Mouse (Mus musculus) bone marrow, adult 2 months (tissue): ENCODE measurements around the gene Pmpcb. TPM values are rescaled to one million over a fixed set of nuclear protein-coding genes. Genes with fewer than 3 reads are reported as not detected.
A peak's percentile ranks its signal among the peaks of the same experiment; 100 is the strongest.

Source experiments
- H3K27ac ChIP-seq: fragments of 200-500 bp; 2 replicates; pipeline ENCODE4 v1.5.1; 2012; ENCODE audit warnings: low read depth, mild to moderate bottlenecking, control low read depth, inconsistent platforms, low read length; ENCODE audit not compliant: control insufficient read depth, poor library complexity, insufficient read depth
- H3K4me1 ChIP-seq: fragments of 200-500 bp; 2 replicates; pipeline ENCODE4 v1.6.1; 2011; ENCODE audit warnings: low read length; ENCODE audit not compliant: control insufficient read depth, insufficient read depth
- H3K4me3 ChIP-seq: fragments of 200-500 bp; replicated peaks from 2 replicates; pipeline ENCODE3; 2011; ENCODE audit warnings: mild to moderate bottlenecking, low read depth, low read length, control low read depth; ENCODE audit not compliant: control insufficient read depth
- CTCF ChIP-seq: fragments of 200-500 bp; IDR thresholded peaks from 2 replicates; pipeline ENCODE4 v1.5.1; 2011; ENCODE audit warnings: low read length, control low read depth; ENCODE audit not compliant: control insufficient read depth, insufficient read depth
- POLR2A ChIP-seq: fragments of 200-500 bp; IDR thresholded peaks from 2 replicates; pipeline ENCODE4 v1.6.1; 2011; ENCODE audit warnings: low read depth, mild to moderate bottlenecking, control low read depth, low read length, borderline replicate concordance; ENCODE audit not compliant: control insufficient read depth
- WGBS: fragments of 180-500 bp; shearing (Covaris S2); methylation state at CpG from one replicate; pipeline ENCODE4 v1.1.7; 2018; 5-methylcytosine and 5-hydroxymethylcytosine counted together
- polyA plus RNA-seq: library from polyadenylated mRNA; stranded (reverse); fragments of >200 nt; gene quantifications from 2 replicates; pipeline ENCODE4 v1.2.4, GENCODE M21; 2011; ENCODE audit warnings: low replicate concordance; ENCODE audit not compliant: missing spikeins, insufficient read depth, insufficient read length

Pmpcb gene
- polyA plus RNA-seq, 1 experiment: 59.8 TPM

- TF ChIP-seq CTCF (no peak), POLR2A (no peak)
- Histone ChIP-seq H3K27ac (no peak overlapping the region), H3K4me3 (no peak overlapping the region), H3K4me1 (peaks cover 4% of the 10 kb centered on the region; the same call in 1 of the 2 replicates)
- 82% methylated on average over 11 of the region's 11 CpGs for WGBS
These were observed 895 bp upstream of the Pmpcb start for GRCm38 (mm10) chr5:21736046-21736445.

GRCm38 (mm10) chr5:21737620-21738019, 679 bp downstream of the Pmpcb start:
- 8% methylated on average over 10 of the region's 10 CpGs for WGBS
- TF ChIP-seq CTCF (no peak), POLR2A (no peak)
- Histone ChIP-seq H3K27ac (no peak overlapping the region), H3K4me3 (peak overlapping the region; percentile 89), H3K4me1 (peaks cover 4% of the 10 kb centered on the region; the same call in 1 of the 2 replicates)

DNA sequence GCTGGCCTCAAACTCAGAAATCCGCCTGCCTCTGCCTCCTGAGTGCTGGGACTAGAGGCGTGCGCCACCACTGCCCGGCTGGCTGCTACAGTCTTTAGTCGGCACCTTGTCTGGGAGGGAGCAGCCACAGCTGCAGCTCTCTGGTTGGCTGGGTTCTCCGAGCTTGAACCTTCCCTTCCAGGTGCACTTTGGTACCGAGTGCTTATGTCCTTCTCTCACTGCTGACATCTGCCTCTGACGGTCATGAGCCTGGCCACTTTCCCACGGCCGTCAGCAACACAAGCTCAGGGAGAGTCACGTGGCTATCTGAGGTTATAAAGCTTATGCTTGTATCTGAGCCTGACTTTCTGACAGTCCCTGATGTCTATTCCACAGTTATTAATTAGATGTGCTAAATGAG, 2.2 kb downstream of the Pmpcb start:
- TF ChIP-seq CTCF (no peak), POLR2A (no peak)
- Histone ChIP-seq H3K27ac (no peak overlapping the region), H3K4me3 (no peak overlapping the region), H3K4me1 (peaks cover 4% of the 10 kb centered on the region; the same call in 1 of the 2 replicates)
- 90% methylated on average over 11 of the region's 11 CpGs for WGBS

DNA sequence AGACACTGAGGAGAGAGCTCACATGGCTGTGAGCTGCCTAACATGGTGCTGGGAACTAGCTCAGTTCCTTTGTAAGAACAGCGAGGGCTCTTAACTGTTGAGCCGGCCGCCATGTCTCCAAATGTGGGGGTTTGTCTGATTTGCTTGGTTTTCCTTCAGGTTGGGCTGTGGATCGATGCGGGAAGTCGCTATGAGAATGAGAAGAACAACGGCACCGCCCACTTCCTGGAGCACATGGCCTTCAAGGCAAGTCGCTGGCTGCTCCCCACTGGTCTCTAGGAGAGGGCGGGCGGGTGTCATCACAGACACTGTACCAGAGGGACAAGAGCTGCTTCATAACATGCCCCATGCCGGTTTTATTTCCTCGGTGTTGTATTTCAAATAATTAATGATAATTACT, 2.9 kb downstream of the Pmpcb start:
- 83% methylated on average over 13 of the region's 13 CpGs for WGBS
- Histone ChIP-seq H3K4me3 (no peak overlapping the region), H3K4me1 (peaks cover 4% of the 10 kb centered on the region; the same call in 1 of the 2 replicates), H3K27ac (no peak overlapping the region)
- TF ChIP-seq CTCF (no peak), POLR2A (no peak)

DNA sequence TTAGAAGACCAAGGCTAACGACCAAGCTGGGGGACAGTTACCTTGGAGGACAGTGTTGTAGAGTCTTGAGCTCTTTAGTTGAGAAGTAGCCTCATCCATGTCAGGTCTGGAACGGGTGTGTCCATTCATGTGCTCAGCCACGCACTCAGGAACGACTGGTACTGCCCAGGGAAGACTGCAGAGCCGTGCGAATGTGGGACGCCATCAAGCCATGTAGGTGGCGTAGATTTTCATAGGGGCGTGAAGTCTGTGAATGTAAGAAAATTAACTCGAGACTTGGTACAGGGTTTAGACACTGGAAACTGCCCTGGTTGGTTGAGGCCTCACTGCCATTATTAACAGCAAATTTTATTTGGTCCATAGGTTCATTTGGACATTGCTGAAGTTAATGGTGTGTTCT, 6.7 kb downstream of the Pmpcb start:
- no peaks in the 10 kb centered on the region for H3K4me1 ChIP-seq
- H3K27ac ChIP-seq: no peak overlapping the region
- no peak overlapping the region for H3K4me3 ChIP-seq
- 87% methylated on average over 10 of the region's 10 CpGs for WGBS
- TF ChIP-seq CTCF (no peak), POLR2A (no peak)

DNA sequence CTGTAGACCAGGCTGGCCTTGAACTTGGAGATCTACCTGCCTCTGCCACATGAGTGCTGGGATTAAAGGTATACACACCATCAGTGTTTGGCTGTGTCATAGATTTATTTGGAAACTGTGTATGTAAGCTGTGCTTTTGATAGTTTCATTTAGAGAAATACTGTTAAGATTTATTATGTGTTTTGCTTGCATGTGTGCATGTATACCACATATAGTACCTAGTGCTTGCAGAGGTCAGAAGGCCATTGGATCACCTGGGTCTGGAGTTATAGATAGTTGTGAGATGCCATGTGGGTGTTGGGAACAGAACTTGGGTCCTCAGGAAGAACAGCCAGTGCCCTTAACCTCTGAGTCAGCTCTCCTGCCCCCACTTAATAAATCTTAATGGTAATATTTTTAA, 7.7 kb downstream of the Pmpcb start:
- H3K4me1 ChIP-seq: no peaks in the 10 kb centered on the region
- no peak for TF ChIP-seq CTCF
- TF ChIP-seq POLR2A: no peak
- H3K4me3 ChIP-seq: no peak overlapping the region
- H3K27ac ChIP-seq: no peak overlapping the region

- Histone ChIP-seq H3K27ac (no peak overlapping the region), H3K4me1 (no peaks in the 10 kb centered on the region), H3K4me3 (no peak overlapping the region)
- WGBS: 87% methylated on average over 8 of the region's 8 CpGs
- TF ChIP-seq CTCF: no peak
- TF ChIP-seq POLR2A: no peak
These were observed 9.0 kb downstream of the Pmpcb start for GRCm38 (mm10) chr5:21745966-21746365.

GRCm38 (mm10) chr5:21768506-21768905, 31.6 kb downstream of the Pmpcb start:
- H3K4me1 ChIP-seq: no peaks in the 10 kb centered on the region
- no peak for TF ChIP-seq POLR2A
- WGBS: 47% methylated on average over 4 of the region's 4 CpGs
- no peak overlapping the region for H3K27ac ChIP-seq
- no peak overlapping the region for H3K4me3 ChIP-seq

DNA sequence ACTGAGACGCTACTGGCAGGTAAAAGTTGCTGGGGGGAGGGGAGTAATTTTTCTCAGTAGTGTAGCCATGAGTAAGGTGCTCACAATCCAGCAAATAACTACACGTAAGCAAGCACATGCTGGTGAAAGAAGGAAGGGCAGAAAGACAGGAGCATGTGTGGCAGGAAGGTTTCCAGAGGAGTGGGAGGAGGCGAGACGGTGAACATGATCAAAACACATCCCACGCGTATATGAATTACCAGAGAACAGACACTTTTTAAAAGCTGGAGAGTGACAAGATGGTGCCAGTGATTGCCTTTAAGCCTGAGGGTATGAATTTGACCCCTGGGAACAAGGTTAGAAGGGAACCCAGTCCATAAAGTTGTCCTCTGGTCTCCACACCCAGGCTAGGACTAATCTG, 32.9 kb downstream of the Pmpcb start:
- Histone ChIP-seq H3K4me3 (no peak overlapping the region), H3K4me1 (no peaks in the 10 kb centered on the region), H3K27ac (no peak overlapping the region)
- no peak for TF ChIP-seq POLR2A
- no peak for TF ChIP-seq CTCF
- WGBS: 93% methylated on average over 6 of the region's 6 CpGs

- Histone ChIP-seq H3K27ac (no peak overlapping the region), H3K4me1 (no peaks in the 10 kb centered on the region), H3K4me3 (no peak overlapping the region)
- TF ChIP-seq POLR2A (no peak), CTCF (no peak)
- WGBS: 88% methylated on average over 6 of the region's 6 CpGs
These were observed 39.5 kb downstream of the Pmpcb start for GRCm38 (mm10) chr5:21776491-21776890.
